Mouse (Mus musculus) hindbrain, embryonic 14.5 days (tissue): Measurements from ENCODE around the gene Cyp2w1. TPM values are rescaled to one million over a fixed set of nuclear protein-coding genes. Genes with fewer than 3 reads are reported as not detected.

Experiments used
- ATAC-seq: fragments of 200-750 bp; cut with Nextera tagmentation; 2 replicates; pipeline ENCODE4 v1.8.0; 2017; ENCODE audit warnings: moderate number of reproducible peaks, mild to moderate bottlenecking, moderate TSS enrichment, moderate library complexity; ENCODE audit not compliant: low FRiP score
- DNase-seq: peaks from one replicate; pipeline ENCODE4 v3.0.0-alpha.2; 2015; ENCODE audit warnings: low spot score
- H3K27ac ChIP-seq: fragments of 300-500 bp; sonication (generic); 2 replicates; pipeline ENCODE4 v1.5.1; 2014; ENCODE audit warnings: mild to moderate bottlenecking, moderate library complexity
- H3K27me3 ChIP-seq: fragments of 300-500 bp; sonication (generic); 2 replicates; pipeline ENCODE4 v1.6.1; 2014; ENCODE audit warnings: mild to moderate bottlenecking, low read length, mixed read lengths; ENCODE audit not compliant: control insufficient read depth, insufficient read depth
- H3K36me3 ChIP-seq: fragments of 300-500 bp; sonication (generic); replicated peaks from 2 replicates; pipeline ENCODE4 v1.6.1; 2014; ENCODE audit not compliant: control insufficient read depth, insufficient read depth
- H3K4me1 ChIP-seq: fragments of 300-500 bp; sonication (generic); replicated peaks from 2 replicates; pipeline ENCODE4 v1.6.1; 2014; ENCODE audit warnings: antibody characterized with exemption, low read length, mixed read lengths; ENCODE audit not compliant: control insufficient read depth, insufficient read depth
- H3K4me2 ChIP-seq: fragments of 300-500 bp; sonication (generic); replicated peaks from 2 replicates; pipeline ENCODE4 v1.6.1; 2014; ENCODE audit warnings: mild to moderate bottlenecking, moderate library complexity
- H3K4me3 ChIP-seq: fragments of 300-500 bp; sonication (generic); replicated peaks from 2 replicates; pipeline ENCODE4 v1.5.1; 2014; ENCODE audit warnings: mild to moderate bottlenecking, low read length
- H3K9ac ChIP-seq: fragments of 300-500 bp; sonication (generic); 2 replicates; pipeline ENCODE4 v1.6.1; 2014
- H3K9me3 ChIP-seq: fragments of 300-500 bp; sonication (generic); 2 replicates; pipeline ENCODE4 v1.6.1; 2016; ENCODE audit warnings: low read length; ENCODE audit not compliant: control insufficient read depth
- WGBS: fragments of 180-500 bp; shearing (Covaris S2); extraction: QIAGEN DNeasy Blood & Tissue Kit; methylation state at CpG from one replicate; pipeline ENCODE4 v1.1.7; 2014; 5-methylcytosine and 5-hydroxymethylcytosine counted together
- polyA plus RNA-seq: library from polyadenylated mRNA; unstranded; fragments of >200 nt; fragmentation: Nextera tagmentation; extraction: Ambion mirVana; gene quantifications from 2 replicates; pipeline ENCODE4 v1.2.1, GENCODE M21; 2014

Gene Cyp2w1
- polyA plus RNA-seq, 1 experiment from 2014 or later, result not detected

- Histone ChIP-seq H3K27ac (no peak overlapping the region), H3K4me1 (peaks cover 17% of the 10 kb centered on the region), H3K9ac (no peak overlapping the region), H3K4me3 (no peak overlapping the region), H3K27me3 (no peaks in the 10 kb centered on the region), H3K9me3 (no peaks in the 10 kb centered on the region), H3K36me3 (no peaks in the 10 kb centered on the region), H3K4me2 (no peak overlapping the region)
- ATAC-seq (no peak), DNase-seq (no peak)
- 88% methylated on average over 16 of the region's 16 CpGs for WGBS
Observed at GRCm38 (mm10) chr5:139393197-139393588, 40.8 kb downstream of the Cyp2w1 start.

GRCm38 (mm10) chr5:139394399-139394798, 42.0 kb downstream of the Cyp2w1 start:
- H3K36me3 ChIP-seq, result no peaks in the 10 kb centered on the region
- 64% methylated on average over 7 of the region's 7 CpGs for WGBS
- H3K4me1 ChIP-seq, result peaks cover 8% of the 10 kb centered on the region

GRCm38 (mm10) chr5:139395528-139395927, 43.1 kb downstream of the Cyp2w1 start:
- H3K4me1 ChIP-seq, result peaks cover 4% of the 10 kb centered on the region; the same call in 1 of the 2 replicates
- no peak overlapping the region for H3K9ac ChIP-seq
- no peak overlapping the region for H3K4me2 ChIP-seq
- WGBS, result 93% methylated on average over 4 of the region's 4 CpGs
- H3K27me3 ChIP-seq, result no peaks in the 10 kb centered on the region
- no peaks in the 10 kb centered on the region for H3K36me3 ChIP-seq
- H3K9me3 ChIP-seq, result no peaks in the 10 kb centered on the region
- H3K4me3 ChIP-seq, result no peak overlapping the region
- ATAC-seq, result no peak
- no peak for DNase-seq
- H3K27ac ChIP-seq, result no peak overlapping the region

More at GRCm38 (mm10) chr5:139394399-139394798, 42.0 kb downstream of the Cyp2w1 start:
- Histone ChIP-seq H3K4me3 (no peak overlapping the region), H3K9me3 (no peaks in the 10 kb centered on the region), H3K9ac (no peak overlapping the region), H3K4me2 (no peak overlapping the region), H3K27ac (no peak overlapping the region), H3K27me3 (no peaks in the 10 kb centered on the region)
- DNase-seq (no peak), ATAC-seq (no peak)

GRCm38 (mm10) chr5:139397359-139397916, 45.0 kb downstream of the Cyp2w1 start:
- WGBS, result 90% methylated on average over 4 of the region's 4 CpGs
- H3K27ac ChIP-seq, result no peak overlapping the region
- no peak overlapping the region for H3K9ac ChIP-seq
- DNase-seq (no peak), ATAC-seq (no peak)
- H3K4me3 ChIP-seq, result no peak overlapping the region
- H3K4me1 ChIP-seq, result no peaks in the 10 kb centered on the region
- H3K36me3 ChIP-seq, result no peaks in the 10 kb centered on the region
- H3K9me3 ChIP-seq, result no peaks in the 10 kb centered on the region
- H3K4me2 ChIP-seq, result no peak overlapping the region
- H3K27me3 ChIP-seq, result no peaks in the 10 kb centered on the region

GRCm38 (mm10) chr5:139397959-139398753, 45.7 kb downstream of the Cyp2w1 start:
- Histone ChIP-seq H3K27me3 (no peaks in the 10 kb centered on the region), H3K36me3 (no peaks in the 10 kb centered on the region), H3K4me1 (no peaks in the 10 kb centered on the region), H3K9ac (no peak overlapping the region), H3K27ac (no peak overlapping the region), H3K9me3 (no peaks in the 10 kb centered on the region), H3K4me2 (no peak overlapping the region), H3K4me3 (no peak overlapping the region)
- 37% methylated on average over 5 of the region's 5 CpGs for WGBS
- DNase-seq, result peak; percentile 91
- peak; percentile 77; the same call in 1 of the 2 replicates for ATAC-seq

- no peak for ATAC-seq
Observed at GRCm38 (mm10) chr5:139398786-139399185, 46.4 kb downstream of the Cyp2w1 start.

GRCm38 (mm10) chr5:139399991-139400390, 47.6 kb downstream of the Cyp2w1 start:
- H3K9ac ChIP-seq, result no peak overlapping the region
- DNase-seq (no peak), ATAC-seq (no peak)
- H3K4me2 ChIP-seq, result no peak overlapping the region
- no peaks in the 10 kb centered on the region for H3K4me1 ChIP-seq
- H3K9me3 ChIP-seq, result no peaks in the 10 kb centered on the region
- no peak overlapping the region for H3K4me3 ChIP-seq
- H3K27ac ChIP-seq, result no peak overlapping the region
- 89% methylated on average over 14 of the region's 14 CpGs for WGBS
- no peaks in the 10 kb centered on the region for H3K36me3 ChIP-seq
- H3K27me3 ChIP-seq, result no peaks in the 10 kb centered on the region

More at GRCm38 (mm10) chr5:139398786-139399185, 46.4 kb downstream of the Cyp2w1 start:
- Histone ChIP-seq H3K27ac (no peak overlapping the region), H3K36me3 (no peaks in the 10 kb centered on the region), H3K4me1 (no peaks in the 10 kb centered on the region), H3K9me3 (no peaks in the 10 kb centered on the region), H3K4me2 (no peak overlapping the region), H3K4me3 (no peak overlapping the region), H3K9ac (no peak overlapping the region), H3K27me3 (no peaks in the 10 kb centered on the region)
- no peak for DNase-seq
- WGBS, result 86% methylated on average over 5 of the region's 5 CpGs

- Histone ChIP-seq H3K27me3 (no peaks in the 10 kb centered on the region), H3K9ac (no peak overlapping the region), H3K4me1 (no peaks in the 10 kb centered on the region; the same call in 1 of the 2 replicates), H3K27ac (no peak overlapping the region), H3K4me2 (no peak overlapping the region), H3K4me3 (no peak overlapping the region), H3K36me3 (no peaks in the 10 kb centered on the region), H3K9me3 (no peaks in the 10 kb centered on the region)
- WGBS, result 94% methylated on average over 2 of the region's 2 CpGs
- ATAC-seq, result no peak
- DNase-seq, result no peak
Observed at GRCm38 (mm10) chr5:139402106-139402505, 49.7 kb downstream of the Cyp2w1 start.

GRCm38 (mm10) chr5:139403692-139404260, 51.4 kb downstream of the Cyp2w1 start:
- Histone ChIP-seq H3K9me3 (no peaks in the 10 kb centered on the region), H3K9ac (no peak overlapping the region), H3K27me3 (no peaks in the 10 kb centered on the region), H3K36me3 (no peaks in the 10 kb centered on the region), H3K27ac (no peak overlapping the region), H3K4me3 (no peak overlapping the region), H3K4me2 (no peak overlapping the region), H3K4me1 (no peaks in the 10 kb centered on the region; the same call in 1 of the 2 replicates)
- WGBS, result 90% methylated on average over 8 of the region's 8 CpGs
- ATAC-seq, result no peak
- DNase-seq, result no peak
